Mouse (Mus musculus) MEL (cell line): Measurements from ENCODE around the gene Ep400. TPM values are rescaled to one million over a fixed set of nuclear protein-coding genes. Genes with fewer than 3 reads are reported as not detected.

Source experiments
- DNase-seq: peaks from one replicate; pipeline ENCODE4 v3.0.0; 2011; ENCODE audit warnings: low read depth, low spot score
- H3K27ac ChIP-seq: 2 replicates; pipeline ENCODE4 v1.5.1; 2012; ENCODE audit warnings: low read depth, mild to moderate bottlenecking, control low read depth, low read length, moderate library complexity; ENCODE audit not compliant: control insufficient read depth
- H3K27me3 ChIP-seq, 2 experiments: fragments of 150-350 bp in 1 of 2; sonication (generic) in 1 of 2; 2 replicates each; pipeline ENCODE4 v1.6.1; 2012; ENCODE audit warnings: low read length in 2 of 2, mild to moderate bottlenecking in 2 of 2, improper control_type of control experiment in 1 of 2, moderate library complexity in 1 of 2; ENCODE audit not compliant: insufficient read depth in 2 of 2, control insufficient read depth in 1 of 2
- H3K36me3 ChIP-seq, 2 experiments: 2 replicates each; pipeline ENCODE4 v1.6.1; 2012 to 2014; ENCODE audit warnings: low read length in 2 of 2, improper control_type of control experiment in 1 of 2, inconsistent platforms in 1 of 2, mild to moderate bottlenecking in 1 of 2; ENCODE audit not compliant: insufficient read depth in 2 of 2, control insufficient read depth in 1 of 2
- H3K4me1 ChIP-seq, 2 experiments: fragments of 150-350 bp in 1 of 2; sonication (generic) in 1 of 2; 2 replicates each; pipeline ENCODE4 v1.6.1; 2012; ENCODE audit warnings: low read length in 2 of 2, improper control_type of control experiment in 1 of 2, mild to moderate bottlenecking in 1 of 2; ENCODE audit not compliant: insufficient read depth in 2 of 2, control insufficient read depth in 1 of 2
- H3K4me3 ChIP-seq, 2 experiments: fragments of 150-350 bp in 1 of 2; sonication (generic) in 1 of 2; 2 replicates each; pipeline ENCODE4 v1.5.1; 2012; ENCODE audit warnings: low read depth in 2 of 2, low read length in 2 of 2, mild to moderate bottlenecking in 2 of 2, moderate library complexity in 2 of 2, control low read depth in 1 of 2, improper control_type of control experiment in 1 of 2; ENCODE audit not compliant: control insufficient read depth in 1 of 2, insufficient read depth in 1 of 2
- H3K79me2 ChIP-seq: 2 replicates; pipeline ENCODE4 v1.6.1; 2012; ENCODE audit warnings: mild to moderate bottlenecking, low read length, moderate library complexity; ENCODE audit not compliant: control insufficient read depth, poor library complexity, insufficient read depth
- H3K9ac ChIP-seq: 2 replicates; pipeline ENCODE4 v1.6.1; 2012; ENCODE audit warnings: low read depth, mild to moderate bottlenecking, control low read depth, low read length, moderate library complexity; ENCODE audit not compliant: control insufficient read depth, poor library complexity, severe bottlenecking
- H3K9me3 ChIP-seq: fragments of 150-350 bp; sonication (generic); replicated peaks from 2 replicates; pipeline ENCODE4 v1.6.1; 2012; ENCODE audit warnings: mild to moderate bottlenecking, low read length, improper control_type of control experiment, moderate library complexity; ENCODE audit not compliant: insufficient read depth
- BHLHE40 ChIP-seq: IDR thresholded peaks from 2 replicates; pipeline ENCODE4 v1.6.1; 2012; ENCODE audit warnings: low read depth, mild to moderate bottlenecking, inconsistent platforms, low read length, improper control_type of control experiment, borderline replicate concordance
- CHD2 ChIP-seq: IDR thresholded peaks from 2 replicates; pipeline ENCODE4 v1.6.1; 2011; ENCODE audit warnings: low read length, improper control_type of control experiment
- CTCF ChIP-seq, 3 experiments: IDR thresholded peaks in 2 of 3; conservative IDR thresholded peaks in 1 of 3; 2 replicates each; pipeline ENCODE4 v1.5.1; 2011 to 2012; ENCODE audit warnings: low read length in 3 of 3, low read depth in 2 of 3, mild to moderate bottlenecking in 2 of 3, improper control_type of control experiment in 1 of 3, inconsistent platforms in 1 of 3, mixed read lengths in 1 of 3, moderate library complexity in 1 of 3; ENCODE audit not compliant: control insufficient read depth in 1 of 3, insufficient read depth in 1 of 3, poor library complexity in 1 of 3, severe bottlenecking in 1 of 3
- E2F4 ChIP-seq: IDR thresholded peaks from 2 replicates; pipeline ENCODE4 v1.6.1; 2011; ENCODE audit warnings: low read depth, low read length, improper control_type of control experiment, borderline replicate concordance
- ELF1 ChIP-seq: IDR thresholded peaks from 2 replicates; pipeline ENCODE4 v1.6.1; 2014; ENCODE audit warnings: low read depth, mild to moderate bottlenecking, inconsistent platforms, low read length, improper control_type of control experiment, moderate library complexity
- GABPA ChIP-seq: IDR thresholded peaks from 2 replicates; pipeline ENCODE4 v1.6.1; 2012; ENCODE audit warnings: low read depth, mild to moderate bottlenecking, inconsistent platforms, low read length, improper control_type of control experiment, moderate library complexity
- JUND ChIP-seq: IDR thresholded peaks from 2 replicates; pipeline ENCODE4 v1.6.1; 2011; ENCODE audit warnings: low read depth, mild to moderate bottlenecking, improper control_type of control experiment, low read length
- MYC ChIP-seq: IDR thresholded peaks from 2 replicates; pipeline ENCODE4 v1.6.1; 2011; ENCODE audit warnings: low read depth, mild to moderate bottlenecking, low read length, improper control_type of control experiment, moderate library complexity
- NRF1 ChIP-seq: IDR thresholded peaks from 2 replicates; pipeline ENCODE4 v1.6.1; 2014; ENCODE audit warnings: low read depth, mild to moderate bottlenecking, inconsistent platforms, low read length, improper control_type of control experiment, moderate library complexity; ENCODE audit not compliant: poor library complexity, insufficient read depth, severe bottlenecking
- POLR2AphosphoS2 ChIP-seq: IDR thresholded peaks from 2 replicates; pipeline ENCODE4 v1.6.1; 2011; ENCODE audit warnings: low read length, improper control_type of control experiment
- POLR2AphosphoS5 ChIP-seq: IDR thresholded peaks from 2 replicates; pipeline ENCODE4 v1.6.1; 2012; ENCODE audit warnings: low read depth, borderline replicate concordance, mild to moderate bottlenecking, inconsistent platforms, low read length, moderate library complexity, mixed read lengths
- RCOR1 ChIP-seq: IDR thresholded peaks from 2 replicates; pipeline ENCODE4 v1.6.1; 2012; ENCODE audit warnings: low read depth, mild to moderate bottlenecking, inconsistent platforms, low read length, improper control_type of control experiment
- SMC3 ChIP-seq: IDR thresholded peaks from 2 replicates; pipeline ENCODE4 v1.6.1; 2011; ENCODE audit warnings: low read depth, low read length, improper control_type of control experiment
- TAL1 ChIP-seq: IDR thresholded peaks from 2 replicates; pipeline ENCODE4 v1.6.1; 2012; ENCODE audit warnings: mild to moderate bottlenecking, inconsistent platforms, low read length, moderate library complexity, mixed read lengths
- TCF12 ChIP-seq: IDR thresholded peaks from 2 replicates; pipeline ENCODE4 v1.6.1; 2014; ENCODE audit warnings: low read depth, mild to moderate bottlenecking, inconsistent platforms, low read length, improper control_type of control experiment, moderate library complexity
- USF1 ChIP-seq: IDR thresholded peaks from 2 replicates; pipeline ENCODE4 v1.6.1; 2014; ENCODE audit warnings: low read depth, mild to moderate bottlenecking, inconsistent platforms, low read length, improper control_type of control experiment, moderate library complexity
- ZKSCAN1 ChIP-seq: IDR thresholded peaks from 2 replicates; pipeline ENCODE4 v1.6.1; 2012; ENCODE audit warnings: low read depth, mild to moderate bottlenecking, inconsistent platforms, low read length, improper control_type of control experiment, moderate library complexity
- polyA plus RNA-seq, 2 experiments: library from polyadenylated mRNA; stranded (reverse) in 1 of 2; unstranded in 1 of 2; fragments of >175 nt in 1 of 2; fragments of >200 nt in 1 of 2; gene quantifications; 2 replicates each; pipeline versions ENCODE4 v1.2.1 to v1.2.4; 2012; ENCODE audit warnings: low replicate concordance in 2 of 2, low read depth in 1 of 2; ENCODE audit not compliant: insufficient read length in 2 of 2, insufficient read depth in 1 of 2, missing spikeins in 1 of 2
- total RNA-seq: library from RNA; depleted of rRNA; stranded (reverse); fragments of 300-350 nt; gene quantifications from 2 replicates; pipeline ENCODE4 v1.2.3, GENCODE M21; 2012

Gene Ep400
- total and polyA plus RNA-seq, 3 experiments, result 21.5 to 96.8 (median 27.2) TPM

- Histone ChIP-seq H3K9me3 (no peaks in the 10 kb centered on the region), H3K4me1 (peaks cover 10 to 29% of the 10 kb centered on the region in 2 experiments), H3K4me3 (no peak overlapping the region), H3K9ac (no peak overlapping the region), H3K27ac (no peak overlapping the region), H3K79me2 (peaks cover under 1% of the 10 kb centered on the region; the same call in 1 of the 2 replicates), H3K27me3 (no peaks in the 10 kb centered on the region), H3K36me3 (peaks cover 0 to 31% of the 10 kb centered on the region in 2 experiments; a peak in 3 of 4 replicates)
- TF ChIP-seq TCF12 (0 out of 2 replicates have a peak, but pooled peaks have one; percentile 8), TAL1 (peak; percentile 59), RCOR1 (peak; percentile 25; the same call in 1 of the 2 replicates), NRF1 (no peak)
- DNase-seq, result peak; percentile 33
Observed at GRCm38 (mm10) chr5:110802809-110803208, 32.3 kb upstream of the Ep400 start.

- H3K4me1 ChIP-seq, result peaks cover 10 to 25% of the 10 kb centered on the region in 2 experiments
- no peak overlapping the region for H3K4me3 ChIP-seq
- no peaks in the 10 kb centered on the region for H3K79me2 ChIP-seq
- no peak overlapping the region for H3K27ac ChIP-seq
- H3K9ac ChIP-seq, result no peak overlapping the region
- H3K27me3 ChIP-seq, result no peaks in the 10 kb centered on the region
- no peak for DNase-seq
- peaks cover 0 to 29% of the 10 kb centered on the region in 2 experiments; a peak in 3 of 4 replicates for H3K36me3 ChIP-seq
- H3K9me3 ChIP-seq, result no peaks in the 10 kb centered on the region
- no peak for TF ChIP-seq GABPA
- no peak for TF ChIP-seq JUND
- no peak for TF ChIP-seq CHD2
- no peak for TF ChIP-seq ZKSCAN1
- TF ChIP-seq POLR2AphosphoS2, result no peak
- no peak for TF ChIP-seq ELF1
- TF ChIP-seq CTCF (IDR thresholded peaks at IDR 0.05 in 2 of 3, conservative IDR thresholded peaks at IDR 0.05 in 1 of 3; ENCODE audit: control insufficient read depth in 1 of 3, insufficient read depth in 1 of 3, low read depth in 2 of 3, low read length in 3 of 3, poor library complexity in 1 of 3, severe bottlenecking in 1 of 3), result no peak
- no peak for TF ChIP-seq USF1
- TF ChIP-seq SMC3, result no peak
- no peak for TF ChIP-seq E2F4
- no peak for TF ChIP-seq RCOR1
- no peak for TF ChIP-seq MYC
- no peak for TF ChIP-seq BHLHE40
- TF ChIP-seq POLR2AphosphoS5, result no peak
Observed at GRCm38 (mm10) chr5:110802186-110802585, 31.7 kb upstream of the Ep400 start.
